Mouse (Mus musculus) spleen, adult 2 months (tissue): ENCODE measurements at regions not wholly inside any gene's neighbourhood (a gene's known extent, or its start where the extent isn't known, plus 50 kb on each side); places are given as distances from the start of the nearest gene placed in this dataset.

Experiments used
- DNase-seq, 2 experiments: peaks; one replicate each; pipeline versions ENCODE4 v3.0.0 to v3.0.0-alpha.2; 2012 to 2021; ENCODE audit warnings: low spot score in 2 of 2, low read depth in 1 of 2
- H3K27ac ChIP-seq: fragments of 200-500 bp; 2 replicates; pipeline ENCODE4 v1.5.1; 2012; ENCODE audit warnings: low read length, inconsistent platforms; ENCODE audit not compliant: insufficient read depth
- H3K27me3 ChIP-seq: fragments of 200-500 bp; 2 replicates; pipeline ENCODE4 v1.6.1; 2012; ENCODE audit warnings: mild to moderate bottlenecking, moderate library complexity, low read length, inconsistent platforms; ENCODE audit not compliant: control insufficient read depth, insufficient read depth
- H3K36me3 ChIP-seq: fragments of 200-500 bp; 2 replicates; pipeline ENCODE4 v1.6.1; 2012; ENCODE audit warnings: mild to moderate bottlenecking, low read length, inconsistent platforms; ENCODE audit not compliant: control insufficient read depth, insufficient read depth
- H3K4me1 ChIP-seq: fragments of 200-500 bp; 2 replicates; pipeline ENCODE4 v1.6.1; 2011; ENCODE audit warnings: inconsistent platforms; ENCODE audit not compliant: control insufficient read depth, insufficient read depth, insufficient read length
- H3K4me3 ChIP-seq: fragments of 200-500 bp; 2 replicates; pipeline ENCODE4 v1.5.1; 2011; ENCODE audit warnings: mild to moderate bottlenecking, inconsistent platforms; ENCODE audit not compliant: insufficient read depth, insufficient read length; ENCODE audit errors: extremely low read depth
- CTCF ChIP-seq: fragments of 200-500 bp; IDR thresholded peaks from 2 replicates; pipeline ENCODE4 v1.5.1; 2011; ENCODE audit warnings: mild to moderate bottlenecking, inconsistent platforms; ENCODE audit not compliant: insufficient read depth, insufficient read length, insufficient replicate concordance; ENCODE audit errors: extremely low read depth
- POLR2A ChIP-seq: fragments of 200-500 bp; IDR thresholded peaks from 2 replicates; pipeline ENCODE4 v1.6.1; 2011; ENCODE audit warnings: low read depth, low read length, inconsistent platforms
- whole genome bisulfite sequencing: fragments of 180-500 bp; shearing (Covaris S2); methylation state at CpG from one replicate; pipeline ENCODE4 v1.1.7; 2018; 5-methylcytosine and 5-hydroxymethylcytosine counted together

- no peak for DNase-seq
- Histone ChIP-seq H3K36me3 (no peaks in the 10 kb centered on the region), H3K4me3 (no peak overlapping the region), H3K27me3 (no peaks in the 10 kb centered on the region), H3K4me1 (no peaks in the 10 kb centered on the region), H3K27ac (no peak overlapping the region)
- TF ChIP-seq CTCF (no peak), POLR2A (no peak)
- 64% methylated on average over 8 of the region's 8 CpGs for WGBS
Measured at GRCm38 (mm10) chr4:22047730-22048455, 116.8 kb downstream of the Faxc start.

- DNase-seq = no peak
- WGBS = 71% methylated on average over 5 of the region's 5 CpGs
- H3K27me3 ChIP-seq = no peaks in the 10 kb centered on the region
- H3K27ac ChIP-seq = no peak overlapping the region
- H3K4me3 ChIP-seq = no peak overlapping the region
- no peaks in the 10 kb centered on the region for H3K36me3 ChIP-seq
- TF ChIP-seq POLR2A (no peak), CTCF (no peak)
- no peaks in the 10 kb centered on the region for H3K4me1 ChIP-seq
Measured at GRCm38 (mm10) chr4:22066785-22067433, 135.8 kb downstream of the Faxc start.

- H3K27ac ChIP-seq = no peak overlapping the region
- H3K27me3 ChIP-seq = no peaks in the 10 kb centered on the region
- no peaks in the 10 kb centered on the region for H3K36me3 ChIP-seq
- H3K4me1 ChIP-seq = no peaks in the 10 kb centered on the region
- no peak for DNase-seq
- no peak for TF ChIP-seq CTCF
- TF ChIP-seq POLR2A = no peak
- H3K4me3 ChIP-seq = no peak overlapping the region
- 83% methylated on average over 14 of the region's 14 CpGs for WGBS
Measured at GRCm38 (mm10) chr4:22067678-22068299, 136.7 kb downstream of the Faxc start.

- TF ChIP-seq CTCF (no peak), POLR2A (no peak)
- no peaks in the 10 kb centered on the region for H3K4me1 ChIP-seq
- H3K36me3 ChIP-seq = no peaks in the 10 kb centered on the region
- no peak for DNase-seq
- 72% methylated on average over 3 of the region's 3 CpGs for WGBS
- no peak overlapping the region for H3K27ac ChIP-seq
- H3K4me3 ChIP-seq = no peak overlapping the region
- no peaks in the 10 kb centered on the region for H3K27me3 ChIP-seq
Measured at GRCm38 (mm10) chr4:22088209-22088787, 157.2 kb downstream of the Faxc start.

GRCm38 (mm10) chr4:22089637-22090041, 158.5 kb downstream of the Faxc start:
- WGBS = 83% methylated on average over 1 of the region's 1 CpGs
- no peak for DNase-seq
- H3K36me3 ChIP-seq = no peaks in the 10 kb centered on the region

GRCm38 (mm10) chr4:22090536-22090935, 159.4 kb downstream of the Faxc start:
- no peak overlapping the region for H3K4me3 ChIP-seq
- no peak for DNase-seq
- WGBS = 89% methylated on average over 11 of the region's 11 CpGs
- H3K27me3 ChIP-seq = no peaks in the 10 kb centered on the region
- TF ChIP-seq CTCF = no peak
- no peaks in the 10 kb centered on the region for H3K36me3 ChIP-seq
- no peak overlapping the region for H3K27ac ChIP-seq
- H3K4me1 ChIP-seq = no peaks in the 10 kb centered on the region

More at GRCm38 (mm10) chr4:22089637-22090041, 158.5 kb downstream of the Faxc start:
- H3K4me1 ChIP-seq = no peaks in the 10 kb centered on the region
- TF ChIP-seq POLR2A (no peak), CTCF (no peak)
- H3K4me3 ChIP-seq = no peak overlapping the region
- no peak overlapping the region for H3K27ac ChIP-seq
- no peaks in the 10 kb centered on the region for H3K27me3 ChIP-seq
